Mouse (Mus musculus) lung, embryonic 16.5 days (tissue): Measurements from ENCODE around the gene Frmpd1. TPM values are rescaled to one million over a fixed set of nuclear protein-coding genes. Genes with fewer than 3 reads are reported as not detected.

ENCODE experiments used
- ATAC-seq: fragments of 200-750 bp; cut with Nextera tagmentation; 2 replicates; pipeline ENCODE4 v1.8.0; 2017; ENCODE audit warnings: low read depth, mild to moderate bottlenecking, moderate library complexity
- H3K27ac ChIP-seq: fragments of 300-500 bp; sonication (generic); 2 replicates; pipeline ENCODE4 v1.5.1; 2014; ENCODE audit warnings: mild to moderate bottlenecking, control low read depth, low read length
- H3K27me3 ChIP-seq: fragments of 300-500 bp; sonication (generic); 2 replicates; pipeline ENCODE4 v1.6.1; 2014; ENCODE audit warnings: low read depth, low read length, mixed read lengths; ENCODE audit not compliant: control insufficient read depth, insufficient read depth
- H3K36me3 ChIP-seq: fragments of 300-500 bp; sonication (generic); 2 replicates; pipeline ENCODE4 v1.6.1; 2014; ENCODE audit warnings: low read length; ENCODE audit not compliant: control insufficient read depth, insufficient read depth
- H3K4me1 ChIP-seq: fragments of 300-500 bp; sonication (generic); replicated peaks from 2 replicates; pipeline ENCODE4 v1.6.1; 2014; ENCODE audit warnings: low read length, mixed read lengths; ENCODE audit not compliant: control insufficient read depth, insufficient read depth
- H3K4me2 ChIP-seq: fragments of 300-500 bp; sonication (generic); 2 replicates; pipeline ENCODE4 v1.6.1; 2014; ENCODE audit warnings: low read depth, low read length, control low read depth
- H3K4me3 ChIP-seq: fragments of 300-500 bp; sonication (generic); 2 replicates; pipeline ENCODE4 v1.5.1; 2014; ENCODE audit warnings: mild to moderate bottlenecking, low read length, control low read depth
- H3K9ac ChIP-seq: fragments of 300-500 bp; sonication (generic); 2 replicates; pipeline ENCODE4 v1.6.1; 2014; ENCODE audit warnings: low read length, control low read depth
- H3K9me3 ChIP-seq: fragments of 300-500 bp; sonication (generic); 2 replicates; pipeline ENCODE4 v1.6.1; 2016; ENCODE audit warnings: low read length; ENCODE audit not compliant: control insufficient read depth
- WGBS: fragments of 180-500 bp; shearing (Covaris S2); extraction: QIAGEN DNeasy Blood & Tissue Kit; methylation state at CpG from one replicate; pipeline ENCODE4 v1.1.7; 2014; 5-methylcytosine and 5-hydroxymethylcytosine counted together
- polyA plus RNA-seq: library from polyadenylated mRNA; unstranded; fragments of >200 nt; fragmentation: Nextera tagmentation; extraction: Ambion mirVana; gene quantifications from 2 replicates; pipeline ENCODE4 v1.2.1, GENCODE M21; 2015

The Frmpd1 gene
- polyA plus RNA-seq, 1 experiment from 2014 or later, result 0.59 TPM

- no peak overlapping the region for H3K27ac ChIP-seq
- no peak overlapping the region for H3K4me3 ChIP-seq
- 89% methylated on average over 1 of the region's 1 CpGs for WGBS
- no peak overlapping the region for H3K4me2 ChIP-seq
- no peaks in the 10 kb centered on the region for H3K36me3 ChIP-seq
- H3K9me3 ChIP-seq, result no peaks in the 10 kb centered on the region
- no peaks in the 10 kb centered on the region for H3K4me1 ChIP-seq
- no peak overlapping the region for H3K9ac ChIP-seq
- no peaks in the 10 kb centered on the region for H3K27me3 ChIP-seq
- no peak for ATAC-seq
Measured at GRCm38 (mm10) chr4:45165477-45165876, 19.2 kb upstream of the Frmpd1 start.

DNA sequence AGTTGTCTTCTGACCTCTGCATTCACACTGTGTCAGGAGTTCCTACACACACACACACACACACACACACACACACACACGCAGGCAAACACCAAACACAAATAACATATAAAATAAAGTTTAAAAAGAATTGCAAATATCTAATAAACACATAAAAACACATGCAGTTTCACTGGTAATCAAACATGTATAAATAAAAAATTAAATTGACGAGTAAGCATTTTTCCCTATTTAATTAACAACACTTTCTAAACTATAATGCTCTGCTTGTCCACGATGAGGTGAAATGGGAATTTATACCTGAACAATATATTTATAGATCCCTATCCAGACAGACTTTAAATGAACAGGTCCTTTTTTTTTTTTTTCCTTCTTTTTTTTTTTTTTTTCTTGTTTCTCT lies 18.7 kb upstream of the Frmpd1 start:
- no peak overlapping the region for H3K27ac ChIP-seq
- H3K9me3 ChIP-seq, result no peaks in the 10 kb centered on the region
- no peak overlapping the region for H3K4me2 ChIP-seq
- 77% methylated on average over 3 of the region's 3 CpGs for WGBS
- H3K9ac ChIP-seq, result no peak overlapping the region
- no peaks in the 10 kb centered on the region for H3K4me1 ChIP-seq
- no peak overlapping the region for H3K4me3 ChIP-seq
- no peaks in the 10 kb centered on the region for H3K36me3 ChIP-seq
- no peaks in the 10 kb centered on the region for H3K27me3 ChIP-seq
- ATAC-seq, result no peak

DNA sequence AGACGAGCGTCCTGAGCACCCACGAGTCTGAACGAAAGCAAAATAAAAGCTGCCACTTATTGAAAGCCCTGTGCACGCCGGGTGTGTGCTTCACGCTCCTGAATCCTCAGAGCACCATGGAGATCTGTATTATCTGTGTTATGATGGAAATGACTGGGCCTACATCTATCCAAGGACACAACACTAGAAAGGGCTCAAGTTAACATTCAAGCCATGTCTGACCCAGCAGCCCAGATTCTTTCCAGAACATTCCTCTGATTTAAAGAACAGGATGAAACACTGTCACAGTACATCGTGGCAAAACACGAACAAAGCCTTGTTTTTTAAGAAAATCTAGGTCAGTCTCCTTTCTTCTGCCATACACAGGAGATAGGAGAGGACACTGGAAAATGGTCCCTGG lies 13.3 kb upstream of the Frmpd1 start:
- no peak overlapping the region for H3K27ac ChIP-seq
- H3K9ac ChIP-seq, result no peak overlapping the region
- H3K4me1 ChIP-seq, result no peaks in the 10 kb centered on the region
- no peaks in the 10 kb centered on the region for H3K27me3 ChIP-seq
- H3K4me3 ChIP-seq, result no peak overlapping the region
- H3K9me3 ChIP-seq, result no peaks in the 10 kb centered on the region
- H3K36me3 ChIP-seq, result no peaks in the 10 kb centered on the region
- no peak overlapping the region for H3K4me2 ChIP-seq
- WGBS, result 85% methylated on average over 9 of the region's 9 CpGs
- ATAC-seq, result no peak

DNA sequence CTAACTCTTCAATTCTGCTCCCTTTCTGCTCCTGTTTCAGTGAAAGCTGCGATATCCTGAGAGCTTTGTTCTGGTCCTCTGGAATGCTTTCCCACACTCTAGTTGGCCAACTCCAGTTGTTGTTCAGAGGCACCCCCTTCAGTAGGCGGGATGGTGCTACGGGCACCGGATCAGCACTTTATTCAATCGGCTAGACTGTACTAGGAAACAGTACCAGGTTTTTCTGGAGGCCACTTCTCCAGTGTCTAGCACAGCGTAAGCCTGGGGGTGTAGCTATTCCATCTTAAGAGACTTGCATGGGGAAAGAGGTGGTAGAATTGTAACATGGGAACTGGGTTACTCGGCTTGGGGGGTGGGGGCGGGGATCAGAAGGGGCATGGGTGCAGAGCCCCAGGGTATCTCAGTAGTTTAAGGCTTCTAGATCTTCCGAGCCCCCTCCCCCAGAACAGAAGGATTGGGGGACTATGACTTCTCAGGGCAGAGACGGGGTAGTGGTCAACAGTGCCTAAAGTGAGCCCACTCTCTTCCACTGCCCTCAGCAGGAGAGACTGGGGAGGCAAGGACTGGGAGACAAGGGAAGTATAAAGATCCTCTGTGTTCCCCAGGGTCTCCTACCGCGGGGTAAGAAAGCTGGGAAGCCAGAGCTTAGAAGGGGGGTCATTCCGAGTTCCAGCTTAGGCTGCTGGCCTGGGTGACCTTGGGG lies 706 bp upstream of the Frmpd1 start:
- 24% methylated on average over 13 of the region's 13 CpGs for WGBS
- H3K4me2 ChIP-seq, result peak overlapping the region; percentile 98
- H3K9ac ChIP-seq, result peak overlapping the region; percentile 65
- no peaks in the 10 kb centered on the region for H3K36me3 ChIP-seq
- H3K9me3 ChIP-seq, result no peaks in the 10 kb centered on the region
- H3K4me3 ChIP-seq, result peak overlapping the region; percentile 57
- no peak overlapping the region for H3K27ac ChIP-seq
- H3K4me1 ChIP-seq, result peaks cover 9% of the 10 kb centered on the region; the same call in 1 of the 2 replicates
- ATAC-seq, result peak; percentile 51; the same call in 1 of the 2 replicates
- peaks cover 2% of the 10 kb centered on the region for H3K27me3 ChIP-seq

DNA sequence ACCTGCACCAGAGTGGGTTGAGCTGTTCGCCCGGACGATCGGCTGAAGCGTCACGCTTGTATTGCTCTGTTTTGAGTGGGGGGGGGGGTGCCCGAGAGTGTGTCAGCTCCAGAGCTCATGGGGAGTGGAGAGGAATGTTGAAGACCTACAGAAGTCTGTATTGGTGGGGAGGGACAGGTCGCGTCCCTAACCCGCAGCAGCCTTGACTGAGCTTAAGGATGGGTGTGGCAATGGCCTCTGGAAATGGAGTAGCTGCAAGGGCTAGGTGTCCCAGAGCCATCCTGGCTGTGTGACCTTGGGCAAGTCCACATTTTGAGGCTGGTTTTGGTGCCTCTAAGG lies 625 bp downstream of the Frmpd1 start:
- no peak; the same call in 1 of the 2 replicates for ATAC-seq

GRCm38 (mm10) chr4:45198296-45198695 lies 13.6 kb downstream of the Frmpd1 start:
- H3K9me3 ChIP-seq, result no peaks in the 10 kb centered on the region
- ATAC-seq, result no peak
- 53% methylated on average over 3 of the region's 3 CpGs for WGBS

More for the DNA sequence above, 625 bp downstream of the Frmpd1 start:
- H3K27ac ChIP-seq, result no peak overlapping the region
- H3K9me3 ChIP-seq, result no peaks in the 10 kb centered on the region
- H3K4me1 ChIP-seq, result peaks cover 9% of the 10 kb centered on the region; the same call in 1 of the 2 replicates
- H3K4me3 ChIP-seq, result peak overlapping the region; percentile 57
- peak overlapping the region; percentile 98 for H3K4me2 ChIP-seq
- no peaks in the 10 kb centered on the region for H3K36me3 ChIP-seq
- peak overlapping the region; percentile 65 for H3K9ac ChIP-seq
- H3K27me3 ChIP-seq, result peaks cover 2% of the 10 kb centered on the region
- 4% methylated on average over 10 of the region's 10 CpGs for WGBS

GRCm38 (mm10) chr4:45203283-45203682 lies 18.6 kb downstream of the Frmpd1 start:
- no peak for ATAC-seq

More at GRCm38 (mm10) chr4:45198296-45198695, 13.6 kb downstream of the Frmpd1 start:
- H3K4me2 ChIP-seq, result no peak overlapping the region
- no peak overlapping the region for H3K4me3 ChIP-seq
- no peaks in the 10 kb centered on the region for H3K4me1 ChIP-seq
- H3K27ac ChIP-seq, result no peak overlapping the region
- H3K27me3 ChIP-seq, result no peaks in the 10 kb centered on the region
- no peak overlapping the region for H3K9ac ChIP-seq
- H3K36me3 ChIP-seq, result no peaks in the 10 kb centered on the region

GRCm38 (mm10) chr4:45207444-45207843 lies 22.8 kb downstream of the Frmpd1 start:
- 20% methylated on average over 4 of the region's 4 CpGs for WGBS
- H3K9me3 ChIP-seq, result no peaks in the 10 kb centered on the region

More at GRCm38 (mm10) chr4:45203283-45203682, 18.6 kb downstream of the Frmpd1 start:
- no peak overlapping the region for H3K9ac ChIP-seq
- H3K36me3 ChIP-seq, result no peaks in the 10 kb centered on the region
- no peaks in the 10 kb centered on the region for H3K9me3 ChIP-seq
- H3K4me3 ChIP-seq, result no peak overlapping the region
- no peaks in the 10 kb centered on the region for H3K27me3 ChIP-seq
- H3K27ac ChIP-seq, result no peak overlapping the region
- no peaks in the 10 kb centered on the region for H3K4me1 ChIP-seq
- WGBS, result 79% methylated on average over 7 of the region's 7 CpGs
- no peak overlapping the region for H3K4me2 ChIP-seq

DNA sequence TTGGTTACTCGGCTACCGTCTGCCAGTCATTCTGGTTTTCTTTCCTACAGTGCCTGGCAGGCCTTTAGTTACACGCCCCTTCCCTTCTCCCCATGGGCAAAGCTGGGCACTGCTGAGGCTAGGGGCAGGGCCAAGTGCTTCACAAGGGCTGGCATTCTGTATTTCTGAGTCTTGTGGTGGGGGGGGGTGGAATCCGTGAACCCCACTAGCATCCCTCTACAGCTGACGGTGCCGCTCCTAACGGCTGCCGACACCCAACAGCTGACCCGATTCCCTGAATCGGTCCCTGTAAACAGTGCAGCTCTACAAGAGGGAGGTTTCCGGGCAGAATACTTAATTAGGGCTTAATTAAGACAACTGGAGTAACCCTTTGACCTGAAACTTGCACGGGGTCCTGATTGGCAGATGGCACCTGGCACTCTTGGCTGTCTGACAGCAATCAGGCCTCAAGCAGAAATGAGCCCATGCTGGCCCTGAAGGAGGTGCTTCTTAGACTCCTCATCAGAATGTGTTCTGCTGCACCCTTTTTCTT lies 24.2 kb downstream of the Frmpd1 start:
- no peak for ATAC-seq
- H3K36me3 ChIP-seq, result no peaks in the 10 kb centered on the region
- H3K27ac ChIP-seq, result no peak overlapping the region
- 62% methylated on average over 12 of the region's 12 CpGs for WGBS
- H3K4me2 ChIP-seq, result no peak overlapping the region
- no peak overlapping the region for H3K4me3 ChIP-seq
- H3K9ac ChIP-seq, result no peak overlapping the region
- no peaks in the 10 kb centered on the region for H3K4me1 ChIP-seq
- no peaks in the 10 kb centered on the region for H3K9me3 ChIP-seq
- no peaks in the 10 kb centered on the region for H3K27me3 ChIP-seq

More at GRCm38 (mm10) chr4:45207444-45207843, 22.8 kb downstream of the Frmpd1 start:
- Histone ChIP-seq H3K9ac (no peak overlapping the region), H3K27ac (no peak overlapping the region), H3K4me1 (no peaks in the 10 kb centered on the region), H3K4me2 (no peak overlapping the region), H3K36me3 (no peaks in the 10 kb centered on the region), H3K27me3 (no peaks in the 10 kb centered on the region), H3K4me3 (no peak overlapping the region)
- no peak for ATAC-seq
